Comparison of ENCODE assay signal across 8 mouse cellular contexts in the genomic region with DNA sequence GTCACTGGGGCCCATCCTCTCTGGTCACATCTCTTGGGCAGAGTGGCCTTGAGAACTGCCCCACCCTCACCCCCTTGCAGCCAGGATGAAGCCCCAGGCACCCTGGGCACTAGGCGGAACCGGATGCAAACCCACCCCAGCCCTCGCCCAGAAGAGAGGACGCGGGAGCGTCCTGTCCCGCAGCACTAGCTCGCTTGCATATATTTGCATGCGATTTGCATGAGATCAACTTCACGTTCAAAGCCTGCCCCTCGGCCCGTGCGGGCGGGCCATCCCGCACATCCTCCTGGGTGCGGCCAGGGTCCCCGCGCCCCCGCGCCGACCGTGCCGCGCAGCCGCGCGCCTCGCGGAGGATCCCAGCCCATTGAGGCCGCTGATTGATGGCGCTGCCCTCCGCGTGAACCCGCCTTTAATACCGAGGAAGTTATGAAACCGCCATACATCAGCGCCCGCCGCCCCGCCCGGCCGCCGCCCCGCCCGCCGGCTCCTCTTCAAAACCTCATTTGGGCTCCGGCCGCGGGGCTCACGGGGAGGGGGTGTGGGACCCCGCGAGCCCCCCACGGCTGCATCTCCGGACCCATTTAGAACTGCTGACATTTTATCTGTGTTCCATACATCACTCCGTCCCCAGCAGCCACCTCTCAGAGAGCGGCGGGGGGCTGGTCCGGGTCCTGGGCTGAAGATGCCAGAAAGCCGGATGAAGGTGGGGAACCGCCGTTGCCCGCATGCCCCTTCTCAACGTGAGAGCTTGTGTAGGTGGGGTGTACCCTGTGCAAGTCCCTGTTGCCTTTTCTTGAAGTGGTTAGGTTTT. TPM values are rescaled to one million over a fixed set of nuclear protein-coding genes. Genes with fewer than 3 reads are reported as not detected.
DNase-seq lines count a peak whose midpoint lies in the region; ATAC-seq lines count a peak whose summit lies in the region.

No protein-coding gene starts in this region.

- H3K4me1 ChIP-seq in kidney, embryonic 14.5 days (ENCODE audit: control insufficient read depth, insufficient read depth, low read length): peaks cover 52% of the 10 kb centered on the region
- no peaks in the 10 kb centered on the region for H3K4me1 ChIP-seq in brown adipose tissue, adult 24 weeks (ENCODE audit: control insufficient read depth, insufficient read depth, insufficient read length, low read length)
- peaks cover 82% of the 10 kb centered on the region for H3K4me1 ChIP-seq in hindbrain, embryonic 13.5 days (replicated peaks)
- peaks cover 13% of the 10 kb centered on the region for H3K4me1 ChIP-seq in liver, embryonic 16.5 days (ENCODE audit: control insufficient read depth, low read depth, low read length)
- H3K4me1 ChIP-seq in neural tube, embryonic 12.5 days: peaks cover 88% of the 10 kb centered on the region

- H3K36me3 ChIP-seq in kidney, embryonic 14.5 days (ENCODE audit: control insufficient read depth, insufficient read depth, low read length): no peaks in the 10 kb centered on the region
- H3K36me3 ChIP-seq in hindbrain, embryonic 13.5 days: no peaks in the 10 kb centered on the region
- H3K36me3 ChIP-seq in liver, embryonic 16.5 days (ENCODE audit: control insufficient read depth, insufficient read depth): no peaks in the 10 kb centered on the region
- no peaks in the 10 kb centered on the region for H3K36me3 ChIP-seq in neural tube, embryonic 12.5 days

- under 1% methylated on average over 54 of the region's 63 CpGs for WGBS in kidney, embryonic 14.5 days
- under 1% methylated on average over 61 of the region's 63 CpGs for WGBS in hindbrain, embryonic 13.5 days
- WGBS in liver, embryonic 16.5 days (ENCODE audit: insufficient replicate concordance): 1% methylated on average over 63 of the region's 63 CpGs
- 1% methylated on average over 63 of the region's 63 CpGs for WGBS in neural tube, embryonic 12.5 days

- peak overlapping the region; percentile 52 for H3K4me3 ChIP-seq in kidney, embryonic 14.5 days (ENCODE audit: low read length)
- peak overlapping the region; percentile 62 for H3K4me3 ChIP-seq in brown adipose tissue, adult 24 weeks (ENCODE audit: insufficient read depth, low read depth, low read length)
- H3K4me3 ChIP-seq in hindbrain, embryonic 13.5 days: peak overlapping the region; percentile 46
- peak overlapping the region; percentile 61 for H3K4me3 ChIP-seq in liver, embryonic 16.5 days (ENCODE audit: low read depth, low read length)
- peak overlapping the region; percentile 38 for H3K4me3 ChIP-seq in neural tube, embryonic 12.5 days

- peak; percentile 11; the same call in 1 of the 2 replicates for ATAC-seq in kidney, embryonic 14.5 days (ENCODE audit: low FRiP score, low TSS enrichment)
- peak; percentile 33; the same call in 1 of the 2 replicates for ATAC-seq in hindbrain, embryonic 13.5 days (ENCODE audit: low FRiP score)
- ATAC-seq in liver, embryonic 16.5 days (ENCODE audit: low read depth): no peak
- ATAC-seq in neural tube, embryonic 12.5 days (ENCODE audit: low FRiP score, low read depth): peak; percentile 52
- no peak for ATAC-seq in frontal cortex, adult (ENCODE audit: low TSS enrichment)

- no peak for DNase-seq in kidney, adult 8-10 months
- no peak for DNase-seq in left cerebral cortex, adult 11 months (ENCODE audit: low spot score)

- no peaks in the 10 kb centered on the region for H3K9me3 ChIP-seq in kidney, embryonic 14.5 days (ENCODE audit: control insufficient read depth, low read length)
- H3K9me3 ChIP-seq in hindbrain, embryonic 13.5 days: no peaks in the 10 kb centered on the region
- no peaks in the 10 kb centered on the region for H3K9me3 ChIP-seq in liver, embryonic 16.5 days (replicated peaks; ENCODE audit: control insufficient read depth, low read length)
- no peaks in the 10 kb centered on the region for H3K9me3 ChIP-seq in neural tube, embryonic 12.5 days

- H3K4me2 ChIP-seq in kidney, embryonic 14.5 days (replicated peaks; ENCODE audit: low read depth, low read length): peak overlapping the region; percentile 95
- H3K4me2 ChIP-seq in hindbrain, embryonic 13.5 days: peak overlapping the region; percentile 90
- H3K4me2 ChIP-seq in liver, embryonic 16.5 days (ENCODE audit: low read depth, low read length): peak overlapping the region; percentile 63
- peak overlapping the region; percentile 64 for H3K4me2 ChIP-seq in neural tube, embryonic 12.5 days (replicated peaks)

- H3K9ac ChIP-seq in kidney, embryonic 14.5 days (ENCODE audit: low read depth, low read length): peak overlapping the region; percentile 63
- H3K9ac ChIP-seq in hindbrain, embryonic 13.5 days: peak overlapping the region; percentile 74
- no peak overlapping the region for H3K9ac ChIP-seq in liver, embryonic 16.5 days (ENCODE audit: low read depth, low read length)
- H3K9ac ChIP-seq in neural tube, embryonic 12.5 days: peak overlapping the region; percentile 65

- peak overlapping the region; percentile 64 for H3K27ac ChIP-seq in kidney, embryonic 14.5 days (ENCODE audit: low read depth, low read length)
- no peak overlapping the region for H3K27ac ChIP-seq in brown adipose tissue, adult 24 weeks (replicated peaks; ENCODE audit: low read depth, low read length)
- peak overlapping the region; percentile 89 for H3K27ac ChIP-seq in hindbrain, embryonic 13.5 days
- H3K27ac ChIP-seq in liver, embryonic 16.5 days (ENCODE audit: low read length): no peak overlapping the region
- H3K27ac ChIP-seq in neural tube, embryonic 12.5 days: peak overlapping the region; percentile 94

- peaks cover 15% of the 10 kb centered on the region for H3K27me3 ChIP-seq in kidney, embryonic 14.5 days (ENCODE audit: control insufficient read depth, insufficient read depth, low read length)
- peaks cover 80% of the 10 kb centered on the region for H3K27me3 ChIP-seq in hindbrain, embryonic 13.5 days
- H3K27me3 ChIP-seq in liver, embryonic 16.5 days (ENCODE audit: control insufficient read depth, insufficient read depth, low read depth, low read length): peaks cover 78% of the 10 kb centered on the region
- H3K27me3 ChIP-seq in neural tube, embryonic 12.5 days (replicated peaks): no peaks in the 10 kb centered on the region; the same call in 1 of the 2 replicates

RNA-seq across cellular contexts. Expression of a gene that starts 2.1 kb away (rescaled TPM):
- 11.5 and 19.5 TPM in 2 replicates for polyA plus RNA-seq in kidney, embryonic 14.5 days (2014; fragmentation: Nextera tagmentation; extraction: Ambion mirVana)
- polyA plus RNA-seq in brown adipose tissue, adult 24 weeks (2012; ENCODE audit: insufficient read depth, insufficient read length, missing spikeins): 6.3 and 10.1 TPM in 2 replicates
- 40.7 and 41.2 TPM in 2 replicates for polyA plus RNA-seq in hindbrain, embryonic 13.5 days (2015; fragmentation: Nextera tagmentation; extraction: Ambion mirVana)
- polyA plus RNA-seq in liver, embryonic 16.5 days (2015; fragmentation: Nextera tagmentation; extraction: Ambion mirVana): 5.1 and 5.8 TPM in 2 replicates
- 66.6 and 68.0 TPM in 2 replicates for polyA plus RNA-seq in neural tube, embryonic 12.5 days (2016; fragmentation: Nextera tagmentation; extraction: Ambion mirVana)

Comparison
In these comparisons a context has a peak if more than half of its experiments do, and no peak if none do; other contexts are left out.
1. ATAC-seq: peak in kidney, embryonic 14.5 days (single experiment), hindbrain, embryonic 13.5 days (single experiment) and neural tube, embryonic 12.5 days (single experiment); none in liver, embryonic 16.5 days (single experiment) and frontal cortex, adult (single experiment).
2. H3K27ac ChIP-seq: peak in kidney, embryonic 14.5 days (single experiment), hindbrain, embryonic 13.5 days (single experiment) and neural tube, embryonic 12.5 days (single experiment); none in brown adipose tissue, adult 24 weeks (single experiment) and liver, embryonic 16.5 days (single experiment).
3. Peak in every context shown above with its lines, with median percentiles within 50 percentile points of each other: H3K4me2 ChIP-seq and H3K4me3 ChIP-seq.